Mouse (Mus musculus) limb, embryonic 13.5 days (tissue): ENCODE measurements at regions not wholly inside any gene's neighbourhood (a gene's known extent, or its start where the extent isn't known, plus 50 kb on each side); places are given as distances from the start of the nearest gene placed in this dataset.

Source experiments
- ATAC-seq: fragments of 200-750 bp; cut with Nextera tagmentation; 2 replicates; pipeline ENCODE4 v1.8.0; 2017; ENCODE audit warnings: low read depth, moderate number of reproducible peaks, moderate TSS enrichment; ENCODE audit not compliant: low FRiP score
- H3K27ac ChIP-seq: fragments of 300-500 bp; sonication (generic); 2 replicates; pipeline ENCODE4 v1.5.1; 2015; ENCODE audit warnings: inconsistent platforms, mild to moderate bottlenecking, moderate library complexity
- H3K27me3 ChIP-seq: fragments of 300-500 bp; sonication (generic); 2 replicates; pipeline ENCODE4 v1.6.1; 2015; ENCODE audit warnings: mild to moderate bottlenecking, inconsistent platforms
- H3K36me3 ChIP-seq: fragments of 300-500 bp; sonication (generic); 2 replicates; pipeline ENCODE4 v1.6.1; 2015; ENCODE audit warnings: inconsistent platforms, mild to moderate bottlenecking, moderate library complexity
- H3K4me1 ChIP-seq: fragments of 300-500 bp; sonication (generic); 2 replicates; pipeline ENCODE4 v1.6.1; 2015; ENCODE audit warnings: inconsistent platforms
- H3K4me2 ChIP-seq: fragments of 300-500 bp; sonication (generic); replicated peaks from 2 replicates; pipeline ENCODE4 v1.6.1; 2015; ENCODE audit warnings: inconsistent platforms, mild to moderate bottlenecking, moderate library complexity
- H3K4me3 ChIP-seq: fragments of 300-500 bp; sonication (generic); 2 replicates; pipeline ENCODE4 v1.5.1; 2015; ENCODE audit warnings: moderate library complexity, mild to moderate bottlenecking, inconsistent platforms
- H3K9ac ChIP-seq: fragments of 300-500 bp; sonication (generic); 2 replicates; pipeline ENCODE4 v1.6.1; 2015; ENCODE audit warnings: mild to moderate bottlenecking, inconsistent platforms
- H3K9me3 ChIP-seq: fragments of 300-500 bp; sonication (generic); 2 replicates; pipeline ENCODE4 v1.6.1; 2016; ENCODE audit warnings: inconsistent platforms
- WGBS: fragments of 180-500 bp; shearing (Covaris S2); methylation state at CpG from one replicate; pipeline ENCODE4 v1.1.7; 2015; 5-methylcytosine and 5-hydroxymethylcytosine counted together

GRCm38 (mm10) chr10:125735744-125736494 lies 230.0 kb upstream of the Lrig3 start:
- no peak for ATAC-seq
- H3K4me2 ChIP-seq = no peak overlapping the region
- H3K36me3 ChIP-seq = no peaks in the 10 kb centered on the region
- no peaks in the 10 kb centered on the region for H3K9me3 ChIP-seq
- no peak overlapping the region for H3K9ac ChIP-seq
- H3K27me3 ChIP-seq = no peaks in the 10 kb centered on the region
- H3K4me1 ChIP-seq = no peaks in the 10 kb centered on the region
- no peak overlapping the region for H3K4me3 ChIP-seq
- H3K27ac ChIP-seq = no peak overlapping the region
- 35% methylated on average over 4 of the region's 4 CpGs for WGBS

DNA sequence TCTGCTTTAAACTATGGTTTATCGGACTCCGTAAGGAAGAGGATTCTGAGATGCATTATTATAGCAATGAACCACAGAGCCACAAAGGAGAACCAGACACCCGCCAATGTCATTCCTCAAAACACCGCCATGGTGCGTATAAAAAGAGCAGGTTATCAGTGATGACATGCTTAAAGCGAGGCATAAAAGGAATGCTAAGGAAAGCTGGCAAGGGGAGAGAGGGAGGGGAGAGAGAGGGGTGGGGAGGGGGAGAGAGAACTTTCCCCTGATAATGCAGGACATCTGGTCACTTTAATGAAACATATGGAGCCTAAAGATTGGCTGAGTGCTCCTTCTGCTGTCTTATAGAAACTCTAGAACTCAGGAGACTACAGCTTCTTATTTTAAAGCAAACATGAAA lies 222.8 kb upstream of the Lrig3 start:
- no peaks in the 10 kb centered on the region for H3K9me3 ChIP-seq
- H3K4me3 ChIP-seq = no peak overlapping the region
- no peak overlapping the region; the same call in 1 of the 2 replicates for H3K27ac ChIP-seq
- 40% methylated on average over 6 of the region's 6 CpGs for WGBS
- H3K4me1 ChIP-seq = peaks cover 30% of the 10 kb centered on the region
- H3K9ac ChIP-seq = no peak overlapping the region
- no peaks in the 10 kb centered on the region for H3K27me3 ChIP-seq
- no peak for ATAC-seq
- H3K4me2 ChIP-seq = no peak overlapping the region
- H3K36me3 ChIP-seq = no peaks in the 10 kb centered on the region

GRCm38 (mm10) chr10:125749031-125749585 lies 216.9 kb upstream of the Lrig3 start:
- Histone ChIP-seq H3K9me3 (no peaks in the 10 kb centered on the region), H3K27ac (no peak overlapping the region), H3K9ac (no peak overlapping the region), H3K4me3 (no peak overlapping the region), H3K4me2 (no peak overlapping the region), H3K27me3 (no peaks in the 10 kb centered on the region), H3K4me1 (peaks cover 13% of the 10 kb centered on the region), H3K36me3 (no peaks in the 10 kb centered on the region)
- 70% methylated on average over 6 of the region's 6 CpGs for WGBS
- ATAC-seq = no peak

GRCm38 (mm10) chr10:125752506-125753218 lies 213.3 kb upstream of the Lrig3 start:
- H3K36me3 ChIP-seq = no peaks in the 10 kb centered on the region
- no peaks in the 10 kb centered on the region for H3K27me3 ChIP-seq
- peak; percentile 51; the same call in 1 of the 2 replicates for ATAC-seq
- H3K9ac ChIP-seq = no peak overlapping the region
- WGBS = 37% methylated on average over 10 of the region's 10 CpGs
- H3K27ac ChIP-seq = peak overlapping the region; percentile 6; the same call in 1 of the 2 replicates
- no peak overlapping the region for H3K4me3 ChIP-seq
- H3K4me2 ChIP-seq = no peak overlapping the region
- H3K9me3 ChIP-seq = no peaks in the 10 kb centered on the region
- H3K4me1 ChIP-seq = no peaks in the 10 kb centered on the region

DNA sequence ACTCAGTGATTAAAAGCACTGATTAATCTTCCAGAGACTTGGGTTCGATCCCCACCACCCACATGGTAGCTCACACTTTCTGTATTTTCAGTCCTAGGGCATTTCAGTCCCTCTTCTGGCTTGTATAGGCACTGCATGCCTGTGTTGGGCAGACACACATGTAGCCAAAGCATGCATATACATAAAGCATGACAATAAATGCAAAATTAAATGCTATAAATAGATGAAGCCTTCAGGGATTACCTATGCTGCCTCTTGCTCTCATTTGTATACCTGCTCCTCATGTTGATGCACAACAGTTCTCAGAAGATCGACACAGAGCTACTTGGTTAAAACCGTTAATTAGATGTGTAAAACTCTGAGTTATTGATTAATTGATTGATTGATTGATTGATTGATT lies 206.8 kb upstream of the Lrig3 start:
- WGBS = 91% methylated on average over 3 of the region's 3 CpGs
- Histone ChIP-seq H3K4me3 (no peak overlapping the region), H3K4me2 (no peak overlapping the region), H3K9me3 (peaks cover 14% of the 10 kb centered on the region), H3K36me3 (no peaks in the 10 kb centered on the region), H3K9ac (no peak overlapping the region), H3K27ac (no peak overlapping the region), H3K4me1 (peaks cover 6% of the 10 kb centered on the region), H3K27me3 (no peaks in the 10 kb centered on the region)
- no peak for ATAC-seq

DNA sequence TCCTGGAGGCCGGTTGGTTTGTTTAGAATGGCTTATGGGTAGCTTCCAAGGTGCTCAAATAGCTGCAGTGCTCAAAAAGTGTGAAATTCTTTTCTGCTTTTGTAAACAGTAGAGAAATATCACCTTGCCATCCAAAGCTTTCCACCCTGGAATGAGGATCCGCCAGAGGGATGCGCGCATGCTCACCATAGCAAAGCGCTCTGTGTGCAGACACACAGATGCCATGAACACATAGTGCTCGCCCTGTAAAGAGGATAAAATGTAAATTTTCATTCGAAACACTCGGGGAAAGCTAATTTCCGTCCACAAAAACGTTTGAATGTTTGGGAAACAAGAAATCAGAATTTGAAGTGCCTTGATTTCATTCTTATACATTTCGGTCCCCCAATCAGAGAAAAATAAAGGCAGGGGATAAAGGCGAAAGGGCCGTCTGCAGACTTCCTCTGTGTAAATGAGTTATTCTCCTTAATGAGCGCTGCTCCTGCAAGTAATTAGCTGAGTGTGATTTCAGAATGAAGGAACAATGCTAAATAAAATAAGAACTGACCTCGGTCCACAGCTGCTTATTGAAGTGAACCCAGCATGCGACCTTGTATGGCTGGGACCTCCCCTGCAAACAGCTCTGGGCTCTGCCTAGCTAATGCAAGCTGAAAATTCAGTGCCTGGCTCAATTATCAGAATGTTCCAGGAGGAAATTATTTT lies 203.4 kb upstream of the Lrig3 start:
- Histone ChIP-seq H3K4me1 (peaks cover 18% of the 10 kb centered on the region), H3K4me2 (no peak overlapping the region), H3K27me3 (no peaks in the 10 kb centered on the region), H3K4me3 (no peak overlapping the region), H3K27ac (no peak overlapping the region; the same call in 1 of the 2 replicates), H3K36me3 (no peaks in the 10 kb centered on the region), H3K9ac (no peak overlapping the region), H3K9me3 (peaks cover 14% of the 10 kb centered on the region)
- WGBS = 59% methylated on average over 16 of the region's 16 CpGs
- no peak for ATAC-seq

GRCm38 (mm10) chr10:125764402-125765102 lies 201.4 kb upstream of the Lrig3 start:
- H3K27me3 ChIP-seq = no peaks in the 10 kb centered on the region
- no peak overlapping the region for H3K9ac ChIP-seq
- no peak overlapping the region for H3K27ac ChIP-seq
- peak; percentile 48; the same call in 1 of the 2 replicates for ATAC-seq
- peaks cover 14% of the 10 kb centered on the region for H3K9me3 ChIP-seq
- peaks cover 18% of the 10 kb centered on the region for H3K4me1 ChIP-seq
- H3K36me3 ChIP-seq = no peaks in the 10 kb centered on the region
- no peak overlapping the region for H3K4me2 ChIP-seq
- WGBS = 48% methylated on average over 10 of the region's 10 CpGs
- no peak overlapping the region for H3K4me3 ChIP-seq

GRCm38 (mm10) chr10:125765103-125765820 lies 200.7 kb upstream of the Lrig3 start:
- Histone ChIP-seq H3K27me3 (no peaks in the 10 kb centered on the region), H3K4me1 (peaks cover 19% of the 10 kb centered on the region), H3K9ac (no peak overlapping the region), H3K4me2 (no peak overlapping the region), H3K27ac (no peak overlapping the region), H3K36me3 (no peaks in the 10 kb centered on the region), H3K9me3 (peaks cover 14% of the 10 kb centered on the region), H3K4me3 (no peak overlapping the region)
- no peak for ATAC-seq
- WGBS = 62% methylated on average over 10 of the region's 10 CpGs

DNA sequence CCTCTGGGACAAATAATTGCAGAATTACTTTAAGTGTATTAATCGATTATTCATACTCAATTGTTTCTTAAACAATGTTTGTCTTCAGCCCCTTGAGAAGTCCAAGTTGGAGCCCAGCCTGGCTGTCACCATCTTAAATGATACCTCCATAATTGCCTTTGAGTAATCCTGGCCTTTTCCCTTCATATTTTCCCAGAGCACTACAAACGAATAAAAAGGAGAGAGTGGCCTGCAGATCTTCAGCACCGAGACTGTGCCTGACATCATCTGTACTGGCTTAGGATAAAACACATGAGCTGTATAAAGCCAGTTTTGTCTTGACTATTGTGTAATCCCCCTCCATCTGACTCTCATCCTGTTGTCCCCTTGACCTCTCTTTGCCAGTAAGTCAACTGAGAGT lies 197.7 kb upstream of the Lrig3 start:
- no peak for ATAC-seq
- Histone ChIP-seq H3K4me3 (no peak overlapping the region), H3K27ac (no peak overlapping the region), H3K4me2 (no peak overlapping the region), H3K9me3 (no peaks in the 10 kb centered on the region), H3K4me1 (peaks cover 36% of the 10 kb centered on the region), H3K9ac (no peak overlapping the region), H3K27me3 (no peaks in the 10 kb centered on the region), H3K36me3 (no peaks in the 10 kb centered on the region)
- 67% methylated on average over 3 of the region's 3 CpGs for WGBS

GRCm38 (mm10) chr10:125773541-125773940 lies 192.4 kb upstream of the Lrig3 start:
- peaks cover 26% of the 10 kb centered on the region for H3K4me1 ChIP-seq
- WGBS = 14% methylated on average over 7 of the region's 7 CpGs
- H3K27ac ChIP-seq = peak overlapping the region; percentile 39; the same call in 1 of the 2 replicates
- H3K27me3 ChIP-seq = no peaks in the 10 kb centered on the region
- ATAC-seq = no peak
- H3K36me3 ChIP-seq = no peaks in the 10 kb centered on the region
- H3K9ac ChIP-seq = no peak overlapping the region
- no peak overlapping the region for H3K4me2 ChIP-seq
- no peaks in the 10 kb centered on the region for H3K9me3 ChIP-seq
- no peak overlapping the region for H3K4me3 ChIP-seq

GRCm38 (mm10) chr10:125782486-125782885 lies 183.5 kb upstream of the Lrig3 start:
- no peak overlapping the region for H3K4me3 ChIP-seq
- peak overlapping the region; percentile 10; the same call in 1 of the 2 replicates for H3K27ac ChIP-seq
- H3K4me2 ChIP-seq = no peak overlapping the region
- H3K36me3 ChIP-seq = no peaks in the 10 kb centered on the region
- 32% methylated on average over 6 of the region's 6 CpGs for WGBS
- ATAC-seq = no peak
- H3K27me3 ChIP-seq = no peaks in the 10 kb centered on the region
- H3K4me1 ChIP-seq = peaks cover 50% of the 10 kb centered on the region
- H3K9me3 ChIP-seq = no peaks in the 10 kb centered on the region
- no peak overlapping the region for H3K9ac ChIP-seq
